8 mouse cellular contexts compared by ENCODE assay signal in the genomic region with DNA sequence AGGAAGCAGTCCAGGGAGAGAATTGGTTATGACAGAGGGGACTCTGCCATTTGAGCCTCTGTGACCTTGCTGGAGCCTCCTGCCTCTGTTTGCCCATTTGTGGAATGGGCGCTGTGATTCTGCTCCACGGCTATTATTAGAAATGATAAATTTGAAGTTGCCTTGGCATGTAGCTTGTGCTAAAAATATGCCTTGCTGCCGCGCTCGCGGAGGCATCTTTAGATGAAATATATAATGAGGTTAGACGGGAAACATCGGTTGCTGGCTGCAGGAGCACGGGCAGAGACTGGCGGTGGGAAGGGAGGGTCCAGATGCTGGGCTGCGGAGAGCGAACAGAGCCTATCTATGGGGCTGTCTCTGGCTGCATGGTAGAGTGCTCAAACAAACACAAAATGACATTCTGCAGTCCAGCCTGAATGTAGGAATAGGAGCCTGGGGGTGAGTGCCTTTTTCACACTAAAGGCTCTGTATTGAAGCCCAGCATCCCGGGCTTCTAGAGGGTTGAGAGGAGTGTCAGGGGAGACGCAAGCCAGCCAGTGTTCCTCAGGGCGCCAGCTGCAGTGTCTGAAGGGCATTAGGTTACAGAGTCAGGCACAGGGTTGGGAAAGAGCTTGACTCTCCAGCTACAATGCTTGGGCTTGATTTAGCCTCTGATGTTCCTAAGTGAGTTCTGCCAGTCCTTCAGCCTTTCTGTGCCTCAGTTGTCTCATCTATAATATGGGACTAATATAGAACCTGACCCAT.
DNase-seq lines count a peak whose midpoint lies in the region; ATAC-seq lines count a peak whose summit lies in the region.

No protein-coding gene starts in this region.

- ATAC-seq in kidney, embryonic 16.5 days (ENCODE audit: low FRiP score, low TSS enrichment) = peak; percentile 39; the same call in 1 of the 2 replicates

- H3K4me2 ChIP-seq in kidney, embryonic 16.5 days (replicated peaks; ENCODE audit: low read depth, low read length) = no peak overlapping the region

- intact Hi-C loops in left cerebral cortex, postnatal 36 days (cut with DNase I) = loop anchor here (10.0 kb wide), 1 partner anchor 100 kb away; the partner anchor contains the start of gene Atxn7l1

- no peak overlapping the region for H3K27ac ChIP-seq in kidney, embryonic 16.5 days (ENCODE audit: low read length)

- DNase-seq in kidney, postnatal 14 days = no peak
- peak; percentile 8 for DNase-seq in NIH3T3 (ENCODE audit: low read depth)
- peak; percentile 46 to 65 for DNase-seq in frontal cortex, adult 2 months (ENCODE audit: extremely low spot score in 1 of 2, low spot score in 1 of 2)
- peak; percentile 29 to 45 for DNase-seq in left cerebral cortex, postnatal 36 days (ENCODE audit: low spot score in 2 of 2)
- no peak for DNase-seq in ovary, adult 18-20 months (ENCODE audit: low spot score)
- DNase-seq in embryo, embryonic 9.5 days (ENCODE audit: extremely low spot score) = no peak
- DNase-seq in lung, postnatal 36 days = no peak

- 58% methylated on average over 15 of the region's 15 CpGs for WGBS in kidney, embryonic 16.5 days

- H3K9me3 ChIP-seq in kidney, embryonic 16.5 days (ENCODE audit: low read length) = 0 out of 2 replicates have a peak, but pooled peaks cover 6% of the 10 kb centered on the region

- no peak overlapping the region for H3K9ac ChIP-seq in kidney, embryonic 16.5 days (replicated peaks; ENCODE audit: low read length)

- no peak overlapping the region for H3K4me3 ChIP-seq in kidney, embryonic 16.5 days (ENCODE audit: low read length)

- H3K36me3 ChIP-seq in kidney, embryonic 16.5 days (ENCODE audit: insufficient read depth, low read length) = no peaks in the 10 kb centered on the region

- no peaks in the 10 kb centered on the region for H3K27me3 ChIP-seq in kidney, embryonic 16.5 days (ENCODE audit: insufficient read depth, low read length)

- H3K4me1 ChIP-seq in kidney, embryonic 16.5 days (ENCODE audit: insufficient read depth, low read length) = peaks cover 17% of the 10 kb centered on the region

Comparison
In these comparisons a context has a peak if more than half of its experiments do, and no peak if none do; other contexts are left out.
1. DNase-seq: peak in NIH3T3 (single experiment), frontal cortex, adult 2 months (2 of 2) and left cerebral cortex, postnatal 36 days (2 of 2); none in kidney, postnatal 14 days (single experiment), ovary, adult 18-20 months (single experiment), embryo, embryonic 9.5 days (single experiment) and lung, postnatal 36 days (single experiment).